Mouse (Mus musculus) right cerebral cortex, postnatal 4 days (tissue): ENCODE results near the gene Gm17657.
A peak's percentile ranks its signal among the peaks of the same experiment; 100 is the strongest.

Source experiments
- DNase-seq: peaks from one replicate; pipeline ENCODE4 v3.0.0-alpha.2; 2022

The Gm17657 gene

GRCm38 (mm10) chr17:29549543-29550428, at the start of gene Gm17657, which contains the start of gene Tbc1d22b:
Gene Gm17657 (minus strand): TSS chr17:29549638.
Gene Tbc1d22b (plus strand): TSS chr17:29549785.
- DNase-seq = peak; percentile 90

GRCm38 (mm10) chr17:29599051-29599450, 49.6 kb upstream of the Gm17657 start:
- no peak for DNase-seq

- DNase-seq = no peak
Measured at GRCm38 (mm10) chr17:29596771-29597132, 47.3 kb upstream of the Gm17657 start.

GRCm38 (mm10) chr17:29595891-29596770, 46.7 kb upstream of the Gm17657 start:
- no peak for DNase-seq

DNA sequence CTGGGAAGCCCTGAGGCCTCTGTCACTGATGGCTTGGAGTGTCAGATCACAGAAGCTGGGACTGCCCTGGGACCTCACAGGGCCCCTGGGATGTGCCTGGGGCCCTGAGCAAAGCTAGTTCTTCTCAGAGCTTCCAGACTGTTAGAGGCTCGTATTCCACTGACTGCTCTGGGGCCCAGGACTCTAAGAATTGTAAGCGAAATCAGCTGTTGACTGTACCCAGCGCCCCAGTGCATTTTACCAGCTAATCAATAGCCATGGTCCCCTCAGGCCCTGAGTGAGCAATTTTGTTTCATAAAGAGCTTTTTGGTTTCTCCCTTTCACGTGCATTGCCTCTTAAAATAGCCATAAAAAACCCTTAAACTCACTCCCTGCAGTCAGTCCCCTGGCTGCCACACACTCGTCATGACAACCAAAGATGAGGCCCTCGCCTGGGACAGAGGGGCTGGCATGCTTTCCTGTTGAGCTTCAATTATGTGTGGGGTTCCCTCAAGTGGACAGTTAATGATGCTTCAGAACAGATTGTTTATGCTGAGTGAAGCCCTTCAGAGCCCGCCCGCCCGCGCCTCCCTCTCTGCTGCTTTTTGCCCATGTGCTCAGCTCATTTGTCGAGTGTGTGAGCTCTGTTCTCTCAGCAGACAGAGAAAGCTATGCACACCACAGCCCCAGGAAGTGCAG, 39.9 kb upstream of the Gm17657 start:
- peak; percentile 28 for DNase-seq

DNA sequence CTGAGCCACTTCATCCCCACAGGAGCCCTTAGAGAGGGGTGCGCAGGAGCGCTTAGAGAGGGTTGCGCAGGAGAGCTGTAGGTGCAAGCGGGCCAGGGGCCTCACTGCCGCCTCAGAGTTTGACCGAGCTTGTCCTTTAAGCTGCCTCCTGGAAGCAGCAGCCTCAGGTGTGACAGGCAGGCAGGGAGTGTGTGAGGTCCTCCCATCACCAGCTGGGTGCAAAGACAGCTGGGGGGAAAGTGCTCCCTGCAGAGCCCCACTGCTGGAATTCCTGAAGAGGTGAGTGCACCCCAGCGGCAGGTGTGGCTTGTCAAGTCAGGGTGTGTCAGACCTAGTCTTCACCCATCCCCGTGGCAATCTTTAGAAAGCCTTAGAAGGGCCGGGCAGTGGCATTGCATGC, 37.5 kb upstream of the Gm17657 start:
- no peak for DNase-seq

DNA sequence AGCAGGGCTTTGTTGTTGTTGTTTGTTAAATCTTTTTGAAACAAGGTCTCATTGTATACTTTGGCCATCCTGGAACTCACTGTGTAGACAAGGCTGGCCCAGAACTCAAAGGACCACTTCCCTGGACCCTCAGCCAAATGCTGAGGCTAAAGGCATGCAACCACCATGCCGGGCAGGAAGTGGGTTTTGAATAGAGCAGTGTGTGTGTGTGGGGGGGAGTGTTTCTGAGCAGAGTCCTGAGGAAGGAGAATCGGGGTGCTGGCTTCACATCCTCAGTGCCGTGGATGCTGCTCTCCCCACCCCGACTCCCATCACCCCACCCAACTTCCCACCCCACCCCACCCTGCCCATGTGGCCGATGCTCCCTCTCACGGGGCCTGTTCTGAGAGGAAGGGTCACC, 36.0 kb upstream of the Gm17657 start:
- DNase-seq = no peak

GRCm38 (mm10) chr17:29584737-29585136, 35.3 kb upstream of the Gm17657 start:
- DNase-seq = no peak

GRCm38 (mm10) chr17:29584306-29584705, 34.9 kb upstream of the Gm17657 start:
- DNase-seq = no peak

- DNase-seq = no peak
Measured at GRCm38 (mm10) chr17:29583569-29583968, 34.1 kb upstream of the Gm17657 start.

DNA sequence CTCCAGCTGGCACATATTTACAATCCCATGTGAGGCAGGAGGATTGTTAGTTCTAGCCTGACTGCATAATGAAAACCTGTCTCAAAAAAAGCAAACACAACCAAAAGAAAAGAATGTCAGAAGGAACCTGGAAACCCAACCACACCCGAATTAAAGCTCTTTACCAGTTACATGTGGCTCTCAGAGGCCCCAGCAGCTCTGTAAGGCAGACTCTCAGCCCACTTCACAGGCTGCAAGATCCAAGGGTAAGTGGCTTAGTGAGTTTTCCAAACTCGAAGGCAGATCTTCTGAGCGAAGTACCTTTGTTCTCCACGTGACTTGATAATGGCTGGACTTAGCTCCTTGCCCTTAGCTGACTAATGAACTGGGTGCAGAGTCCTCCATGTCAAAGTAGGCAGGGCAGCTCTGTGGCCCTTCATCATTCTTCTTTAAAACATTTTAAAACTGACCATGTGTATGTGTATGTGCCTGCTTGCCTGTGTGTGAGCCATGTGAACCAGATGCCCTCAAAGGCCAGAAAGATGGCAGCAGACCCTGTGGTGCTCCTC, 30.2 kb upstream of the Gm17657 start:
- no peak for DNase-seq

DNA sequence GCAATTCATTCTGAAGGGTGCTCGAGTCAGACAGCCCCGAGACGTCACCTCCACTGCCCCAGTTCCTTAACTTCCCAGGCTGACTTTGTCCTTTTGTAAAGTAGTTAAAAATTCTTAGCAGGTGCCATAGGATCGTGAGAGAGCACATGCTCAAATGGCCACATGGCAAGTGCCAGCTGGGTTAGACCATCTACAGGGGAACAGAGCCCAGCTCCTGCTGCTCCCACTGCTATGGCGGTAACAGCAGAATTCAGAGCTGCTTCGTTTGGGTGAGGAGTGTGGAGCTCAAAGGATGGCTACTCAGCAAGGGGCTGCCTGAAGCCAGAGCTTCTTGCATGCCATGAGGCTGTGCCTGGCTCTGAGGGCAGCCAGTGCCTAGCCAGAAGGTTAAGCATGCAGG, 20.4 kb upstream of the Gm17657 start:
- DNase-seq = no peak

DNA sequence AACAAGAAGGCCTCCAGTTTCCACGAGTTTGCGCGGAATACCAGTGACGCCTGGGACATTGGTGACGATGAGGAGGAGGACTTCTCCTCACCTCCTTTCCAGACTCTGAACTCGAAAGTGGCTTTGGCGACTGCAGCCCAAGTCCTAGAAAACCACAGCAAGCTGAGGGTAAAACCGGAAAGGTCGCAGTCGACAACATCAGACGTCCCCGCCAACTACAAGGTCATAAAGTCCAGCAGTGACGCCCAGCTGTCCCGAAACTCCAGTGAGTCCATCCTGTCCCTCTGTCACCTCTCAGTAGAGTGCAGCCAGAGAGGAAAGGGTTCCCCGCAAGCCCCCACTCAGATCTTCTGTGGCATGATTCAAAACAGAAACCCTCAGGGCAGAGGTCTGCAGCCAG, 19.0 kb upstream of the Gm17657 start:
- no peak for DNase-seq

DNA sequence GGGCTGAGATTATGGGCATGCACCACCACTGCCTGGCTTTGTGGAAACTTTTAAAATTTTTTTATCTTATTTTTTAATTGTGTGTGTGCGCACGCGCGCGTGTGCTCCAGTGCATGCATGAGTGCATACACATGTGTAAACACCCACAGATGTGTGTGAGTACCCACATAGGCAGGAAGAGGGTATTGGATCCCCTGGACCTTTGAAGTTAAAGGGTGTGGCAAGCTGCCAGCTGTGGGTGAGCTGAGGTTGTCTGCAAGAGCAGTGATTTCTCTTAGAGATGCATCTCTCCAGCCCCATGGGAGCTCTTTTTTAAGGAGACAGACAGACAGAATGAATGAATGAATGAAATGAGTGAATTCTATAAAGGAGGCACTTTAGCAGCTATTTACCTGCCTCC, 16.1 kb upstream of the Gm17657 start:
- DNase-seq = no peak

- DNase-seq = no peak
Measured at GRCm38 (mm10) chr17:29558476-29558875, 9.0 kb upstream of the Gm17657 start.

- no peak for DNase-seq
Measured at GRCm38 (mm10) chr17:29556893-29557292, 7.5 kb upstream of the Gm17657 start.

- no peak for DNase-seq
Measured at GRCm38 (mm10) chr17:29556456-29556855, 7.0 kb upstream of the Gm17657 start.

DNA sequence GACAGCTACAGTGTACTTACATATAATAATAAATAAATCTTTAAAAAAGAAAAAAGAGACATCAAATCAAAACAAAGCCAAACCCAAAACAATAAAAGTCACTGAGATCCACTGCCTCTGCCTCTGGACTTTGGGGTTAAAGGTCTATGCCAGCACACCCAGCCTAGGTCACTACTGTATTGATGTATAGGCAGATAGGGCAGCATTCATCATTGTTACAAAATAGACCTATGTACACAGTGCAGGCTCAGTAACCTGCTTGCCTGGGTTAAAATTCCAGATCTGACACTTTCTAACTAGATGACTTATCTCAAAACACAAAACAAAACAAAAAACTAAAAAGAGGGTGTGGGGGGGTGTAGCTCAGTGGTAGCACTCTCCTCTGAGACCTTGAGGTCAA, 4.7 kb upstream of the Gm17657 start:
- DNase-seq = no peak

- no peak for DNase-seq
Measured at GRCm38 (mm10) chr17:29552162-29552732, 2.8 kb upstream of the Gm17657 start, which contains the start of gene Tmem217. Gene Tmem217 (minus strand): TSS chr17:29552385.

- DNase-seq = no peak
Measured at GRCm38 (mm10) chr17:29551019-29551418, 1.6 kb upstream of the Gm17657 start.

- no peak for DNase-seq
Measured at GRCm38 (mm10) chr17:29548994-29549393, 444 bp downstream of the Gm17657 start.

DNA sequence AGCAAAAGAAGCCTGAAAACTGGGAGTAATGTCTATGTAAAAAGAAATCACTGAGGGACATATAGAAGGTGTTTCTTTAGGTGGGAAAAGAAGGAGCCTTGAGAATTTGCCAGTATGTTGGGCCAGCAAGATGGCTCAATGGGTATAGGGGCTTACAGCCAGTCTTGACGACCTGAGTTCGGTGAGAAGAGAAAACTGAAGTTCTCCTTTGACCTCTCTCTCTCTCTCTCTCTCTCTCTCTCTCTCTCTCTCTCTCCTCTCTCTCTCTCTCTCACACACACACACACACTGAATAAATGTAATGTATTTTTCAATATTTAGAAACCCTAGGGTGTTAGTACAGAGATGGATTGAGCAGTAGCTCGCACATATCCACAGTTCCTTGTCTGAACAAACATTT, 944 bp downstream of the Gm17657 start:
- no peak for DNase-seq
